Mouse (Mus musculus): ENCODE data around the gene Ap5b1. TPM values are rescaled to one million over a fixed set of nuclear protein-coding genes. Genes with fewer than 3 reads are reported as not detected.

Ap5b1 gene
- polyA plus RNA-seq, 1 experiment from 2014 or later, result 2.6 TPM

GRCm38 (mm10) chr19:5560457-5561041 is 7.3 kb upstream of the Ap5b1 start, which contains the start of gene Ovol1:
TSS of gene Ovol1 (minus strand) at chr19:5560646.
- Histone ChIP-seq H3K27me3 (ENCODE audit: control insufficient read depth, insufficient read depth, low read length) (peaks cover 68% of the 10 kb centered on the region), H3K4me1 (ENCODE audit: control insufficient read depth, insufficient read depth, low read length) (peaks cover 10% of the 10 kb centered on the region), H3K4me3 (ENCODE audit: low read depth, low read length) (peak within 1 kb of the TSS; percentile 23), H3K4me2 (ENCODE audit: low read depth) (peak within 1 kb of the TSS; percentile 49), H3K36me3 (ENCODE audit: control insufficient read depth, insufficient read depth, low read length) (no peaks in the 10 kb centered on the region), H3K27ac (ENCODE audit: low read depth, low read length) (no peak within 1 kb of the TSS), H3K9ac (ENCODE audit: low read length) (no peak within 1 kb of the TSS), H3K9me3 (ENCODE audit: control insufficient read depth, low read length) (no peaks in the 10 kb centered on the region)
- ATAC-seq (ENCODE audit: insufficient read depth, low FRiP score, low TSS enrichment), result no peak
- no peak for DNase-seq (ENCODE audit: low spot score)
- WGBS, result under 1% methylated on average over 57 of the region's 57 CpGs

GRCm38 (mm10) chr19:5561252-5561790 is 6.5 kb upstream of the Ap5b1 start:
- Histone ChIP-seq H3K4me1 (ENCODE audit: control insufficient read depth, insufficient read depth, low read length) (peaks cover 10% of the 10 kb centered on the region), H3K9ac (ENCODE audit: low read length) (no peak overlapping the region), H3K27me3 (ENCODE audit: control insufficient read depth, insufficient read depth, low read length) (peaks cover 69% of the 10 kb centered on the region), H3K4me2 (ENCODE audit: low read depth) (no peak overlapping the region; the same call in 1 of the 2 replicates), H3K36me3 (ENCODE audit: control insufficient read depth, insufficient read depth, low read length) (no peaks in the 10 kb centered on the region), H3K9me3 (ENCODE audit: control insufficient read depth, low read length) (no peaks in the 10 kb centered on the region), H3K27ac (ENCODE audit: low read depth, low read length) (no peak overlapping the region), H3K4me3 (ENCODE audit: low read depth, low read length) (no peak overlapping the region)
- DNase-seq (ENCODE audit: low spot score) (no peak), ATAC-seq (ENCODE audit: insufficient read depth, low FRiP score, low TSS enrichment) (no peak)
- WGBS, result 17% methylated on average over 10 of the region's 10 CpGs

GRCm38 (mm10) chr19:5561886-5562285 is 5.9 kb upstream of the Ap5b1 start:
- ATAC-seq (ENCODE audit: insufficient read depth, low FRiP score, low TSS enrichment) (no peak), DNase-seq (ENCODE audit: low spot score) (no peak)
- 60% methylated on average over 3 of the region's 3 CpGs for WGBS
- no peak overlapping the region for H3K4me3 ChIP-seq (ENCODE audit: low read depth, low read length)
- H3K9me3 ChIP-seq (ENCODE audit: control insufficient read depth, low read length), result no peaks in the 10 kb centered on the region
- H3K27me3 ChIP-seq (ENCODE audit: control insufficient read depth, insufficient read depth, low read length), result peaks cover 72% of the 10 kb centered on the region
- peaks cover 12% of the 10 kb centered on the region for H3K4me1 ChIP-seq (ENCODE audit: control insufficient read depth, insufficient read depth, low read length)
- H3K36me3 ChIP-seq (ENCODE audit: control insufficient read depth, insufficient read depth, low read length), result no peaks in the 10 kb centered on the region
- no peak overlapping the region for H3K4me2 ChIP-seq (ENCODE audit: low read depth)
- H3K9ac ChIP-seq (ENCODE audit: low read length), result no peak overlapping the region
- no peak overlapping the region for H3K27ac ChIP-seq (ENCODE audit: low read depth, low read length)

- Histone ChIP-seq H3K36me3 (ENCODE audit: control insufficient read depth, insufficient read depth, low read length) (no peaks in the 10 kb centered on the region), H3K9ac (ENCODE audit: low read length) (no peak overlapping the region), H3K4me3 (ENCODE audit: low read depth, low read length) (no peak overlapping the region), H3K27me3 (ENCODE audit: control insufficient read depth, insufficient read depth, low read length) (peaks cover 69% of the 10 kb centered on the region), H3K4me2 (ENCODE audit: low read depth) (no peak overlapping the region), H3K9me3 (ENCODE audit: control insufficient read depth, low read length) (no peaks in the 10 kb centered on the region), H3K4me1 (ENCODE audit: control insufficient read depth, insufficient read depth, low read length) (peaks cover 14% of the 10 kb centered on the region), H3K27ac (ENCODE audit: low read depth, low read length) (no peak overlapping the region)
- 91% methylated on average over 10 of the region's 10 CpGs for WGBS
- no peak for ATAC-seq (ENCODE audit: insufficient read depth, low FRiP score, low TSS enrichment)
- DNase-seq (ENCODE audit: low spot score), result no peak
Measured at GRCm38 (mm10) chr19:5562776-5563175, 5.0 kb upstream of the Ap5b1 start.

- no peak overlapping the region for H3K9ac ChIP-seq (ENCODE audit: low read length)
- H3K4me3 ChIP-seq (ENCODE audit: low read depth, low read length), result no peak overlapping the region
- WGBS, result 48% methylated on average over 5 of the region's 5 CpGs
- peaks cover 8% of the 10 kb centered on the region; the same call in 1 of the 2 replicates for H3K4me1 ChIP-seq (ENCODE audit: control insufficient read depth, insufficient read depth, low read length)
- DNase-seq (ENCODE audit: low spot score) (no peak), ATAC-seq (ENCODE audit: insufficient read depth, low FRiP score, low TSS enrichment) (no peak)
- H3K4me2 ChIP-seq (ENCODE audit: low read depth), result peak overlapping the region; percentile 96; the same call in 1 of the 2 replicates
- no peaks in the 10 kb centered on the region for H3K9me3 ChIP-seq (ENCODE audit: control insufficient read depth, low read length)
- peaks cover 34% of the 10 kb centered on the region for H3K27me3 ChIP-seq (ENCODE audit: control insufficient read depth, insufficient read depth, low read length)
- H3K36me3 ChIP-seq (ENCODE audit: control insufficient read depth, insufficient read depth, low read length), result 0 out of 2 replicates have a peak, but pooled peaks cover 2% of the 10 kb centered on the region
- H3K27ac ChIP-seq (ENCODE audit: low read depth, low read length), result no peak overlapping the region
Measured at GRCm38 (mm10) chr19:5566316-5566715, 1.5 kb upstream of the Ap5b1 start.

- WGBS, result 2% methylated on average over 26 of the region's 26 CpGs
- H3K27ac ChIP-seq (ENCODE audit: low read depth, low read length), result peak overlapping the region; percentile 83; the same call in 1 of the 2 replicates
- no peak for DNase-seq (ENCODE audit: low spot score)
Measured at GRCm38 (mm10) chr19:5567180-5567533, 668 bp upstream of the Ap5b1 start.

GRCm38 (mm10) chr19:5568470-5569140 is 780 bp downstream of the Ap5b1 start:
- H3K27ac ChIP-seq (ENCODE audit: low read depth, low read length), result no peak overlapping the region
- H3K36me3 ChIP-seq (ENCODE audit: control insufficient read depth, insufficient read depth, low read length), result 0 out of 2 replicates have a peak, but pooled peaks cover 2% of the 10 kb centered on the region
- H3K4me3 ChIP-seq (ENCODE audit: low read depth, low read length), result peak overlapping the region; percentile 68
- ATAC-seq (ENCODE audit: insufficient read depth, low FRiP score, low TSS enrichment) (peak; percentile 29; the same call in 1 of the 2 replicates), DNase-seq (ENCODE audit: low spot score) (peak; percentile 84)
- H3K4me2 ChIP-seq (ENCODE audit: low read depth), result peak overlapping the region; percentile 96
- H3K9ac ChIP-seq (ENCODE audit: low read length), result peak overlapping the region; percentile 77
- no peaks in the 10 kb centered on the region for H3K9me3 ChIP-seq (ENCODE audit: control insufficient read depth, low read length)
- WGBS, result 9% methylated on average over 27 of the region's 27 CpGs
- H3K4me1 ChIP-seq (ENCODE audit: control insufficient read depth, insufficient read depth, low read length), result peaks cover 8% of the 10 kb centered on the region; the same call in 1 of the 2 replicates
- H3K27me3 ChIP-seq (ENCODE audit: control insufficient read depth, insufficient read depth, low read length), result peaks cover 17% of the 10 kb centered on the region

More at GRCm38 (mm10) chr19:5567180-5567533, 668 bp upstream of the Ap5b1 start:
- H3K36me3 ChIP-seq (ENCODE audit: control insufficient read depth, insufficient read depth, low read length), result 0 out of 2 replicates have a peak, but pooled peaks cover 2% of the 10 kb centered on the region
- H3K9ac ChIP-seq (ENCODE audit: low read length), result peak overlapping the region; percentile 77
- ATAC-seq (ENCODE audit: insufficient read depth, low FRiP score, low TSS enrichment), result peak; percentile 42; the same call in 1 of the 2 replicates
- peak overlapping the region; percentile 96 for H3K4me2 ChIP-seq (ENCODE audit: low read depth)
- peak overlapping the region; percentile 68 for H3K4me3 ChIP-seq (ENCODE audit: low read depth, low read length)
- no peaks in the 10 kb centered on the region for H3K9me3 ChIP-seq (ENCODE audit: control insufficient read depth, low read length)
- H3K27me3 ChIP-seq (ENCODE audit: control insufficient read depth, insufficient read depth, low read length), result peaks cover 26% of the 10 kb centered on the region
- H3K4me1 ChIP-seq (ENCODE audit: control insufficient read depth, insufficient read depth, low read length), result peaks cover 8% of the 10 kb centered on the region; the same call in 1 of the 2 replicates

- 87% methylated on average over 10 of the region's 10 CpGs for WGBS
- Histone ChIP-seq H3K4me2 (ENCODE audit: low read depth) (no peak overlapping the region), H3K4me1 (ENCODE audit: control insufficient read depth, insufficient read depth, low read length) (peaks cover 8% of the 10 kb centered on the region; the same call in 1 of the 2 replicates), H3K9me3 (ENCODE audit: control insufficient read depth, low read length) (no peaks in the 10 kb centered on the region), H3K36me3 (ENCODE audit: control insufficient read depth, insufficient read depth, low read length) (0 out of 2 replicates have a peak, but pooled peaks cover 2% of the 10 kb centered on the region), H3K27me3 (ENCODE audit: control insufficient read depth, insufficient read depth, low read length) (peaks cover 13% of the 10 kb centered on the region), H3K9ac (ENCODE audit: low read length) (peak overlapping the region; percentile 29; the same call in 1 of the 2 replicates), H3K4me3 (ENCODE audit: low read depth, low read length) (no peak overlapping the region), H3K27ac (ENCODE audit: low read depth, low read length) (no peak overlapping the region)
- no peak for ATAC-seq (ENCODE audit: insufficient read depth, low FRiP score, low TSS enrichment)
- DNase-seq (ENCODE audit: low spot score), result no peak
Measured at GRCm38 (mm10) chr19:5569521-5569920, 1.7 kb downstream of the Ap5b1 start.
